Mouse (Mus musculus) megakaryocyte, embryonic 14.5 days (primary cell): ENCODE data around the gene Unc93a.
"Not testable (repeated sequence)": the region's sequence is repeated elsewhere in the genome, so short reads cannot be mapped to it uniquely, and the experiment has no call there.

Experiments used
- FLI1 ChIP-seq: IDR thresholded peaks from 2 replicates; pipeline ENCODE4 v1.6.1; 2012; ENCODE audit warnings: low read length, inconsistent platforms, mixed read lengths
- GATA1 ChIP-seq: IDR thresholded peaks from 3 replicates; pipeline ENCODE4 v1.6.1; 2012; ENCODE audit warnings: mixed read lengths, low read length, inconsistent platforms, borderline replicate concordance

- not testable (repeated sequence) for TF ChIP-seq GATA1, FLI1
These were observed 48.9 kb upstream of the Unc93a start for GRCm38 (mm10) chr17:13180491-13180890.
